Mouse (Mus musculus) frontal cortex, adult 2 months (tissue): ENCODE measurements around the gene Cacnb3. TPM values are rescaled to one million over a fixed set of nuclear protein-coding genes. Genes with fewer than 3 reads are reported as not detected.

Source experiments
- DNase-seq, 2 experiments: peaks; one replicate each; pipeline ENCODE4 v3.0.0; 2022; ENCODE audit warnings: low spot score in 1 of 2; ENCODE audit errors: extremely low spot score in 1 of 2
- polyA plus RNA-seq: library from polyadenylated mRNA; depleted of rRNA; stranded (reverse); fragments of >200 nt; gene quantifications from 2 replicates; pipeline ENCODE4 v1.2.3, GENCODE M21; 2012

Gene Cacnb3
- polyA plus RNA-seq, 1 experiment, result 377 TPM

DNA sequence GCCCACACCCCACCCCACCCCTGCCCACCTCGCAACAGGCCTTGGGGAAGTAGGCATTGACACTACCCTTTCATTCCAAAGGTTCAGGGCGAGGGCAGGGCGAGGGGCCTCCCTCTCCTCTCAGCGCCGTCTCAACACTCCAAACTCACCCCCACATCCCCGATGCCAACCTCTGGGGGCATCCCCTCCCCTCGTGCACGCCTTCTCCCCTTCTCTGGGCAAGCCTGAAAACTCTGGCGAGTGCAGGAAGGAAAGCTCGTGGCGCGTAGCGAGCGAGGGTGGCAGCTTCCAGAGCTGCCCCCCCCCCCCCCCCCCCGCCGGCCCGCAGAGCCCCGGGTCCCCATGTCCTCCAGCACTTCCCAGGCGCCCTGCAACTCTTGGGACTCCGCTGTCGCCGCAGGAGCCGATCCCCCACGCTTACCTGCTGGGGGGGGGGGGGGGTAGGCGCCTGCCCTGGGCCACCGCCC, 21.8 kb upstream of the Cacnb3 start:
- DNase-seq, result no peak

DNA sequence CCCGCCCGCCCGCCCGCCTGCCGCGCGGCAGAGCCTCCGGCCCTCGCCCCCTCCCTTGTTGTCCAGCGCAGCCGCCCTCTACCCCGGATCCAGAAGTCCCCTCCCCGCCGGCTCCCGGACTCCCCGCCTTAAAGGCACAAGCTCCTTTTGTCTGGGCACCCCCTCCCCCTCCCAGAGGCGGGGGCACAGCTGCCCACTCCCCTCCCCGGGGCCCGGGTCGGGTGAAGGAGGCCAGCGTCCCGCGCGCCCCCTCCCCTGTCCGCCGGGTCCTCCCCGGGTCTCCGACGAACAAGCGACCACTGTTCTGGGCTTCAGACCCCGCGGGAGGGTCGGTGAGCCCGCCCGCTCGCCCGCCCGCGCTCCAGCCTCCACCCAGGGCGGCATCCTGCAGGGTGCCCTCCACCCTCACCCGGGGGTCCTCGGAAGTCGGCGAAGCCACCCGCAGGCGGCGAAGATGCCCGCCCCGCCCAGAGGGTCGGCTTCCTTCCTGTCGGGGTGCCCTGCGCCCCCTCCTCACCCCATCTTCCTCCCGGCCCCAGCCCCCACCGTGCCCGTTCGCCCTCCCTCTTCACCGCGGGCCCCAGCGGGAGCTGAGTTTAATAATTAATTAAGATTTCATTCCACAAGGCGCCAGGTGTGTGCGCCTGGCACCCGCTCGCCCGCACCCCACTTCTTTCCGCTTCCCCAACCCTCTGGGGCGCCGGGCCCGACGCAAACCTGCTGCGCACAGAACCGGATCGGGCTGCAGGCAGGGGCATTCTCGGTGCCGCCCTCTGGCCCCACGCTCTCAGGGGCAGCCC, 21.1 kb upstream of the Cacnb3 start, which contains the start of gene Adcy6:
Adcy6 (minus strand) TSS at position 746 of the 800 bp plus-strand sequence.
- peak in 1 of 2 experiments; percentile 77 for DNase-seq

DNA sequence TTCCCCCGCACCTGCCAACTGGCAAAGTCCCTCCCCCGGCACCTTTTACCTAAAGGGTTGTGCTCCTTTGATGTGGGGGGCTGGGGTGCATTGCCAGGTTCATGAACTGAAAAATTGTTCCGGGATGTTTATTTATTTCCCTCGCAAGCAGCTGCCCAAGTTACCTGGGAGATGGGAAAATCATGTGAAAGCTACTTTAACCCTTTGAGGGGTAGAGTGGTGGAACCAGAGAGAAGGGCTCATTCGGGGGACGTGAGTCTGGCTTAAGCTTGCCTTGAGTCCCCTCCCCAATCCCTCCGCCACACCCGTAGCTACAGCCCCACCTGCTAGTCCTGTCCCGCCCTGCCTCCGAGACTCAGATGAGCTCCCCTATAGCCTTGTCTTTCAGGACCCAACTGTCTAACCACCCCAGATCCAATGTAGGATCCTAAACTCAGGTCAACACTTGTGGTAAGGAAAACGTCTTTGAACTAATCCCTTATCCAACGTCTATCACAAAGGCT, 20.5 kb upstream of the Cacnb3 start:
- no peak for DNase-seq

DNA sequence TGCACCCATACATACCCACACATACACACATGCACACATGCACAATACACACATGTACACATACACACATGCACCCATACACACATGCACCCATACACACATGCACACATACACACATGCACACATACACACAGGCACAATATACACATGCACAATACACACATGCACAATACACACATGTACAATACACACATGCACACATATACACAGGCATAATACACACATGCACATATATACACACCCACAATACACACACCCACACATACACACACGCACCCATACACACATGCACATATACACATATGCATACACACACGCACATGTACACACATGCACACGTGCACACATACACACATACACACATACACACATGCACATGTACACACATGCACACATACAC, 18.4 kb upstream of the Cacnb3 start:
- no peak for DNase-seq

- no peak for DNase-seq
These were observed 16.1 kb upstream of the Cacnb3 start for GRCm38 (mm10) chr15:98614551-98614950.

DNA sequence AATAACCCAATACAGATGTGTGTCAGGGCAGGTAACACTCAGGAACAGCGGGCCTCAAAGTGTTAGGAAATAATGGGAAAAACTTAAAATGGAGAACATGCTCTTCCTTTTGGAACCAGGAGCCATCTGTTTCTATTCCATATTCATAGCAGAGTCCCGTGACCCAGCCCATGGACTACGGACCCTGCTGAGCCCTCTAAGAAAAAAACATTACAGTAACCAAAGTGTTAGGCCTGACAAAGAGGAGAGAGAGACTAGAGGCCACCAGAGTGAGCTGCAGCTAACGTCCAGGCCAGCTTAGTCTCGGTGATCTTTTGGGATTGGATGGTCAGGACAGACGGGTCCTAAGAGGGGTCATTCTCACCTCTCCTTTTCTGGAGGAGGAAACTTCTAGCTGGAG, 15.7 kb upstream of the Cacnb3 start:
- DNase-seq, result no peak

- DNase-seq, result no peak
These were observed 14.9 kb upstream of the Cacnb3 start for GRCm38 (mm10) chr15:98615751-98616150.

DNA sequence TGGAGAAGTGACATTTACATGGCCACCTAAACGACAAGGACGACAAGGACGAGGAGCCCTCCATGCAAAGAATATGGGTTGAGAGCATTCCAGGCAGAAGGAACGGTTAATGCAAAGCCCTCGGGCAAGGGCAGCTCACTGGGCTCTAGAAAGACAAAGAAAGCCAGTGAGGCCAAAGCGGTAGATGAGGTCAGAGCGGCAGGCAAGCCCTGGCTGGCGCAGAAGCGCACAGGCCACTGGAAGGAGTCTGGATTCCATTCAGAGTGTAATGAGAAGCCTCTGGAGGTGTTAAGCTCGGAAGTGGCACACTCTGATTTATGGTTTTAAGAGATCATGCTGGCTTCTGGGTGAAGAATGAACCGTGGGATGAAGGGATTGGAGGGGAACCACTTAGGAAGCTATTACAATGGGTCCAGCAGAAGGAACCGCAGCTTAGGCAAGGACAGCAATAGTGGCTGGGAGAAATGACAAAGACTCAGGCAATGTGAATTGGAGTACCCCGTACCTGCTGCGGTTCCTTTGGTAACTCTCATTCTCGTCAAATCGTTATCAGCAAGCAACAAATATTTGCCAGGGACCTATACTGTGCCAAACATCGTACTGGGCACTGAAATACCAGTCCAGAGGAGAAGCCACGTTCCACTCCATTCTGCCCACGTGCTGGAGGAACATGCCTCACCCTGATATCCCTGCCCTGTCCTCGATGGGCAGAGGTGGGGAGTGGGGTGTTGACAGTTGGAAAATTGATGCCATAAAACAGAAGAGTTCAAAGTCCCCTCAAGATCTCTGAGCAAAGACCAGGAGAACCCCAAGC, 14.1 kb upstream of the Cacnb3 start:
- no peak for DNase-seq

GRCm38 (mm10) chr15:98617176-98617537, 13.5 kb upstream of the Cacnb3 start:
- DNase-seq, result peak in 1 of 2 experiments; percentile 89

GRCm38 (mm10) chr15:98622199-98622598, 8.4 kb upstream of the Cacnb3 start:
- no peak for DNase-seq

DNA sequence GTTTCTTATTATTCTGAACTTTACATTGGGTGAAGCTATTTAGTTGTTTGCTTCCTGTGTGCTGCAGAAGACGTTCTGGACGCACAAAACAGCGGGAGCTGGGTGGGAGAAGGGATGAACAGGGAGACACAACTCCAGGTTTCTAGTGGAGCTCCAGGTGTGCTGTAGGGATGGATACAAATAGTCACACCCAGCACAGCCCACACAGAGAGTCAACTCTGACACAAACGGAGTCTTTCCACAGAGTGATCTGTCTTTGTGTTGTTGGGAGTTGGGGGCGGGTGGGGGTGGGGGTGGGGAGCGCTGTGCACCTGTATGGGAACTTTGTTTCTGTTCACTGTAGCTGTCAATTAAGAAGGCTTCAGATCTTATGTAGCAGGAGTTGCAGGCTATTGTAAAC, 7.9 kb upstream of the Cacnb3 start:
- DNase-seq, result no peak

DNA sequence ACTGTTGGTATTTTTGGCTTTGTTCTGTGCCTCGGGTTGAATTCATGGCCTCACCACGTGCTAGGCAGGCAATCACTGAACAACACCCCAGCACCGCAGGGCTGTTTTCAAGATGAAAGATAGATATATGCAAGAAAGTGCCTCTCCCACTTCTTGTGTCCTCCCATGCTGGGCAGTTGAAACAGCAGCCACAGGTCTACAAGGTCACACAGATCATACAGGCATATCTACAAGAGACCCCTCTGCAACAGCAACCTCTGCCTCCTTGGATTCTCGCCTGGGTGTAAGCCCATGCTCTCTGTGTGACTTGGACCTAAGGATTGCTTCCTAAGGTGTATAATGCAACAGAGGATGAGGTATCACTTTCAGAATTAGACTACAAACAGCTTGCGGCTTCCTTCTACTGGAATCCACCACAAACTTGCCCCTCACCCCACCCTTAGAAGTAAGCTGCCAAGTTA, 7.2 kb upstream of the Cacnb3 start:
- DNase-seq, result no peak

GRCm38 (mm10) chr15:98626078-98626477, 4.6 kb upstream of the Cacnb3 start:
- no peak for DNase-seq

GRCm38 (mm10) chr15:98626487-98627212, 4.0 kb upstream of the Cacnb3 start:
- no peak for DNase-seq

DNA sequence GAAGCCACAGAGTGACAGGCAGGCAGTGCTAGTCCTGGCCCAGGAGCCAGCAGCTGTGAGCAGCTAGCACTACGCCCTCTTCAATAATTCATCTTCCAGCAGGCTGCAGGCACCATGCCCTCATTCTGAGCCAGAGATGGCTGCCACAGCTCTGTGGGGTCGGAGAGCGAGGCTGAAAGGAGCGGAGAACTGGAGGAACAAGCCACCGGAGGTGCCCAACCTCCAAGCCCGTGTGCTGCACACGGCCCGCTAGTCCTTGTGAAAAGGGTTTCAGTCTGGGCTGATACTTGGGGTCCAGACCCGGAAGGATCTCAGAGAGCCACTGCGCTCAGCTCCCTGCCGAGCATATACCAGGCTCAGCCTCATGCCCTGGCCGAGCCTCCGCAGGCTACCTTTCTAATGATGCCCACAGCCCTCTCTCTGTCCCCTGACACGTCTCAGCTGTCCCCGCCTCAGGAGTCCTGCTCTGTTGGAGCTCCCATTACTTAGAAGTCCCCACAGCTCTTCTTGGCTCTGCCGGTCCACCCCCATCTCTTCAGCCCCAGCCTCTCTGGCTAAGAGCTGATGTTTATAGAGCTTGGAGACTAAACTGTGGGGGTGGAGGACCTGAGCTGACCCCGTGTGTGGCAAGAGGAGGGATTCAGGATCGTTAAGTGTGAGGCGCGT, 1.9 kb upstream of the Cacnb3 start:
- DNase-seq, result no peak

GRCm38 (mm10) chr15:98629464-98629863, 1.2 kb upstream of the Cacnb3 start:
- DNase-seq, result no peak

DNA sequence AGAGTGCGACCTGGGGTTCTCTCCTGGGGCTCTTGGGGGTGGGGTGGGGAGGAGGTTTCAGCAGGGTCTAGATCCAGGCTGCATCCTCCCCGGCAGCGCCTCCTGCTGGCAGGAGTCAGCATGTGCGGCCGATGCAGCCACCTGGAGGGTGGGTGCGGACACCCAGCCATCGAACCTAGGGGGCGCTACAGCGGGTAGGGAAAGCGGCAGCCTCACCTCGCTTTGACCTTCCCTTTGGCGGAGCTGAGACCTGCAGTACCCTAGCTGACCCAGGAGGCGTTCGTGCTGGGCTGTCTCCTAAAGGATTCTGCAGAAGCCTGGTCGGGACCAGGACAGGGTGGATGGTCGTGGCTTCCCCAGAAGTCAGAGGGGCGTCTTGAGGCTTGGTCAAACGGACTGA, 853 bp downstream of the Cacnb3 start:
- DNase-seq, result peak in 1 of 2 experiments; percentile 72

- DNase-seq, result peak in 1 of 2 experiments; percentile 75
These were observed 1.6 kb downstream of the Cacnb3 start for GRCm38 (mm10) chr15:98632107-98632744.

GRCm38 (mm10) chr15:98632921-98633320, 2.3 kb downstream of the Cacnb3 start:
- no peak for DNase-seq
